Mouse (Mus musculus) bone marrow macrophage, adult 2 months (primary cell): ENCODE measurements around the gene C1qtnf2.

Experiments
- CTCF ChIP-seq: IDR thresholded peaks from 2 replicates; pipeline ENCODE4 v1.5.1; 2012; ENCODE audit warnings: low read depth, mild to moderate bottlenecking, low read length, moderate library complexity
- POLR2A ChIP-seq: IDR thresholded peaks from 2 replicates; pipeline ENCODE4 v1.6.1; 2012; ENCODE audit warnings: mild to moderate bottlenecking, low read depth, low read length, borderline replicate concordance

GRCm38 (mm10) chr11:43518086-43518485, 44.0 kb downstream of the C1qtnf2 start:
- TF ChIP-seq POLR2A, result no peak
- no peak for TF ChIP-seq CTCF
